In the genomic region with DNA sequence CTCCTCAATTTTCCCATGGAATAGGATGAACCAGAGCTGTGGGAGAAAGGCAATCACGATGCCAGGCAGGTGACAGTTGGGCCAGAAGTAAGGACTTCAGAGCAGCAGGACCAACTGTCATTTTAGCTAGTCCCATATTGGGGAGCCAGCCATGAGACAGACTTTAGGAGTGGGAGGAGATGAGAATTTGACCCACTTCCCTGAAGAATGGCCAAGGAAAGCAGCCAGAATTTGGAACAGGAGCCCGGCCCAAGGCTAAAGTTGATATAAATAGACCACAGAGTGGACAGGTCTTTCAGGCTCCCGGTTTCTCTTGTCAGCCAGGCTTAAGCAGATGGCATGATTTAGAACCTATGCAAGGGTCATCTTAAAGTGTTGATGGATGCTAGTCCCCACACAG, we compare ENCODE assay signal across 22 mouse cellular contexts.
DNase-seq lines count a peak whose midpoint lies in the region; ATAC-seq lines count a peak whose summit lies in the region.
"Had no signal": no experiment of that assay in that cellular context is flagged by ENCODE, and none has a peak within 500 bp of the region (broad histone marks: within the 10 kb centered on the region; RNA-seq: fewer than 3 reads in every experiment).

No protein-coding gene starts in this region.

- WGBS in liver, embryonic 11.5 days: 61% methylated on average over 3 of the region's 3 CpGs

- no peaks in the 10 kb centered on the region for H3K36me3 ChIP-seq in liver, embryonic 11.5 days (ENCODE audit: control insufficient read depth, insufficient read depth, low read length)
- H3K36me3 ChIP-seq: limb, embryonic 10.5 days; liver, embryonic 12.5 days; neural tube, embryonic 15.5 days; stomach, embryonic 15.5 days had no signal

- no peak overlapping the region for H3K27ac ChIP-seq in liver, embryonic 11.5 days (ENCODE audit: low read depth, low read length)
- H3K27ac ChIP-seq: forebrain, embryonic 13.5 days; hindbrain, embryonic 14.5 days; limb, embryonic 10.5 days; liver, embryonic 12.5 days; midbrain, embryonic 13.5 days; neural tube, embryonic 15.5 days; stomach, embryonic 15.5 days had no signal

- no peak overlapping the region for H3K4me3 ChIP-seq in liver, embryonic 11.5 days (ENCODE audit: low read depth, low read length)
- H3K4me3 ChIP-seq: forebrain, embryonic 13.5 days; limb, embryonic 10.5 days; liver, embryonic 12.5 days; midbrain, embryonic 13.5 days; myocyte; neural tube, embryonic 15.5 days; stomach, embryonic 15.5 days had no signal

- H3K4me1 ChIP-seq in liver, embryonic 11.5 days (replicated peaks; ENCODE audit: control insufficient read depth, insufficient read depth, low read length): no peaks in the 10 kb centered on the region
- H3K4me1 ChIP-seq: liver, embryonic 12.5 days had no signal

- H3K4me2 ChIP-seq in liver, embryonic 11.5 days: no peak overlapping the region
- H3K4me2 ChIP-seq: forebrain, embryonic 13.5 days; hindbrain, embryonic 14.5 days; liver, embryonic 12.5 days; midbrain, embryonic 13.5 days; neural tube, embryonic 15.5 days; stomach, embryonic 15.5 days had no signal

- H3K9ac ChIP-seq in liver, embryonic 11.5 days (ENCODE audit: low read depth, low read length): no peak overlapping the region
- H3K9ac ChIP-seq: forebrain, embryonic 13.5 days; hindbrain, embryonic 14.5 days; liver, embryonic 12.5 days; midbrain, embryonic 13.5 days; neural tube, embryonic 15.5 days; stomach, embryonic 15.5 days had no signal

- no peaks in the 10 kb centered on the region for H3K9me3 ChIP-seq in liver, embryonic 11.5 days (ENCODE audit: control insufficient read depth, low read length)
- H3K9me3 ChIP-seq: forebrain, embryonic 13.5 days; limb, embryonic 10.5 days; neural tube, embryonic 15.5 days; stomach, embryonic 15.5 days had no signal

- H3K27me3 ChIP-seq in liver, embryonic 11.5 days (replicated peaks; ENCODE audit: control insufficient read depth, insufficient read depth, low read length): no peaks in the 10 kb centered on the region
- H3K27me3 ChIP-seq: forebrain, embryonic 13.5 days; liver, embryonic 12.5 days; midbrain, embryonic 13.5 days; neural tube, embryonic 15.5 days; stomach, embryonic 15.5 days had no signal

- DNase-seq in cerebellum, postnatal 4 days (ENCODE audit: low spot score in 2 of 2): no peak
- DNase-seq in Muller cell, postnatal 12 days (ENCODE audit: inconsistent ontology term): peak; percentile 54
- DNase-seq in cerebellum, adult 11-12 months: peak; percentile 95
- peak; percentile 84 to 88 for DNase-seq in cerebellum, postnatal 25 days
- no peak for DNase-seq in retina, embryonic 14.5 days (ENCODE audit: low spot score)
- no peak for DNase-seq in ovary, postnatal 10 days (ENCODE audit: low spot score)
- DNase-seq in liver, embryonic 11.5 days (ENCODE audit: low spot score): no peak
- DNase-seq: B cell, adult 2 months; layer of hippocampus, postnatal 36 days had no signal

- ATAC-seq in cerebellum, adult (ENCODE audit: insufficient number of reproducible peaks, low FRiP score, low TSS enrichment): peak; percentile 90
- ATAC-seq in liver, embryonic 11.5 days (replicated peaks; ENCODE audit: low FRiP score): no peak
- ATAC-seq: activated CD4-positive, CD25-positive, alpha-beta regulatory T cell, adult 4 months; forebrain, embryonic 13.5 days; intestine, embryonic 16.5 days; liver, embryonic 12.5 days; lung, postnatal 0 days; midbrain, embryonic 13.5 days; Patski had no signal

Comparison
In these comparisons a context has a peak if more than half of its experiments do, and no peak if none do; other contexts are left out.
1. DNase-seq: peak in Muller cell, postnatal 12 days (single experiment), cerebellum, adult 11-12 months (single experiment) and cerebellum, postnatal 25 days (2 of 2); none in cerebellum, postnatal 4 days (0 of 2), retina, embryonic 14.5 days (single experiment), ovary, postnatal 10 days (single experiment) and liver, embryonic 11.5 days (single experiment).